Mouse (Mus musculus): Measurements from ENCODE around the gene Rnf144a.
A peak's percentile ranks its signal among the peaks of the same experiment; 100 is the strongest.

Gene Rnf144a

GRCm38 (mm10) chr12:26408707-26409106, 6.3 kb downstream of the Rnf144a start:
- no peak for DNase-seq

- no peak for DNase-seq
Measured at GRCm38 (mm10) chr12:26404781-26405702, 10.0 kb downstream of the Rnf144a start.

DNA sequence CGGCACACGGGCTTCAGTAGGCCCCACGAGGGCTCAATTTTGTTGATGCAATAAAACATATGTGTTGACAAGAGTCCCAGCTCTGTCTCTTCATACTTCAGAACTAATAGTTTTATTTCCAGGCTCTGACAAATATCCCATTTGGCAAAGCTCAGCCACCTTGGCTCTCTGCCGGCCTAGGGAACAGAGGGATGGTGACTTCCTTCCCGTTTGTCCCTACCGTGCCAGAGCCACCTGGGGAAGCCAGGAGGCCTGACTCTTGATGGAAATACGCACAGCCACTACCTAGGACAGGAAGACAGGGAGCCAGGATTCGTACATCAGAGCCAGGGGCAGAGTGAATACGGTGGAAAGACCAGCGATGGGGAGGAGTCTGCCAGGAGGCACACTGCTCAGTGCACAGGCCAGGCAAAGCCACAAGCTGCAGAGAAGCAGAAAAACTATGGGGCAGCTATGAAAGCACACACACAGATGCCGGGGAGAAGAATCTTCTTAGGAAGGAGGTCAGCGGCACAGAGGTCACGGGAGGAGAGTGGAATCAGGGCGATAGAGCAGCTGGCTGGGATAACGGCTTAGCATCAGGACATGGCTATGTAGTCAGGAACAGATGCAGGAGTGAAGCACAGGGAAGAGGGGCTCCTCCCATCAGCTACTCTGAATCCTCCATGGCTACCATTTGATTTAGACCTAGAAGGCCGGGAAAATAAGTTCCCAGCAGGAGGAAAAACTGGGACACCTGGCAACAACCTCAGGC, 11.5 kb downstream of the Rnf144a start:
- DNase-seq = no peak

GRCm38 (mm10) chr12:26401696-26402470, 13.2 kb downstream of the Rnf144a start:
- no peak for DNase-seq

GRCm38 (mm10) chr12:26401254-26401653, 13.8 kb downstream of the Rnf144a start:
- DNase-seq = no peak

DNA sequence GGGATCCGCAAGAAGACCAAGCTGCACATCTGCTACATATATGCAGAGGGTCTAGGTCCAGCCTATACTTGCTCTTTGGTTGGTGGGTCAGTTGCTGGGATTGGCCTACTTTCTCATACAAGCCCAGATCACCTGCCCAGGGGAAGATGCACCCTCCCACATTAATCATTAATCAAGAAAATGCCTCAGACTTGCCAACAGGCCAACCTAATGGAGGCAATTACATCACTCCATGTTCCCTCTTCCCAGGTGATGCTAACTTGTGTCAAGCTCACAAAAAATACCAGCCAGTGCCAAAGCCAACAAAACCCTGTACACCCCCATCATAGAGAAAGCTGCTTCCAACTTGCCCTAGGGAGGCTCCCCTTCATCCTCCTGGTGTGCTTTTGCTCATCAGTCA, 14.3 kb downstream of the Rnf144a start:
- no peak for DNase-seq

- no peak for DNase-seq
Measured at GRCm38 (mm10) chr12:26399391-26399790, 15.7 kb downstream of the Rnf144a start.

DNA sequence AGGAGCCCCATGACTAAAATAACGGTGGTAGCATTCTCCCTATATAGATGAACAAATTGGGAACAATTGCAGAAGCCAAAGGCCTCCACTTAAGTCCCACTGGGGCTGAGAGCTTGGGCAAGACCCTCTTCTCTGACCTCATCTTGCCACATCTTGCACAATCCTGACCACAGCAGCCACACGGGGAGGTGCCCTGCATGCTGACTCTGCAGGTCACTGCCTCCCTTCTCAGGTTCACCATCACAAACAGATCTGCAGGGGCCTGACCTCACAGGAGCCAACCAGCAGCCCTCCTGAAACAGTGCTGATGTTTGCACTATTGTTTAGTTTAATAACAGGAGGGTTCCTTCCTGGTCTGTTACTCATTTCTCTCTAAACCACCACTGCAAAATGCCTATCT, 16.5 kb downstream of the Rnf144a start:
- peak; percentile 44 for DNase-seq

- DNase-seq = no peak
Measured at GRCm38 (mm10) chr12:26394485-26395470, 20.3 kb downstream of the Rnf144a start.

GRCm38 (mm10) chr12:26393291-26393690, 21.8 kb downstream of the Rnf144a start:
- DNase-seq = no peak

DNA sequence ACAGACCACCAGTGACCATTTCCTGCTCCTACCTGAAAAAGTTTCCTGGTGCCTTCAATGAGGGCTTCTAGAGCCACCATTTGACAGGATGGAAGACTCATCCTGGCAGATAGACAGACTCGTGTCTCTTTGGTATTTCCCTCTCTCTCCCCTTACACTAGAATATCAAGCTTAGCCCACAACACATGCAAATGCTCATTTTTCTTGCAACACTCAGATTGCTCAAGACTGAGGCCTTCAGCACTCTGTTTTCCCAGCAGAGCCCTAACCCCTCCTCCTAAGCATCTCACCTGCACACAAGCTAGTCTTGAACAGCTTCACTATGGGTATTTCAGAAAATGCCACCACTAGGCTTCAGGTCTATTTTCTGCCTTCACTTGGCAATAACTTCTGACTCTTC, 23.9 kb downstream of the Rnf144a start:
- no peak for DNase-seq

DNA sequence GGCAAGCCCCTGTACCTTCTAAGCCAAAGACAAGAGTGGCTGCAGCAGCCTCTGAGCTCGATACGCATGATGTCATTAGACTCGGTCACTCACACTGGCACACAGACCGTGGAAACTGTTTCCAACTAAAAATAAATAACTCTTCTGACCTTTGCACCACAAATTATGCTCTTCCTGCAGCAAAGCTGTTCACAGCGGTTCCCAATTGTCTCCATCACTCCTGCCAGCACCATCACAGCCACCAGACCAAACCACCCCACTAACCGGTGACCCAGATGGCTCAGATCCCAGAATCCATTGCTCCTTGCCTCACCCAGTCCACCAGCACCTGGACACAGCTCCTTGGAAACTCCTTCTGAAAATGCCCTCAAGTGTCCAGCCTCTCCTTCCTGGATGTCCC, 27.5 kb downstream of the Rnf144a start:
- no peak for DNase-seq

- DNase-seq = no peak
Measured at GRCm38 (mm10) chr12:26386947-26387346, 28.1 kb downstream of the Rnf144a start.

DNA sequence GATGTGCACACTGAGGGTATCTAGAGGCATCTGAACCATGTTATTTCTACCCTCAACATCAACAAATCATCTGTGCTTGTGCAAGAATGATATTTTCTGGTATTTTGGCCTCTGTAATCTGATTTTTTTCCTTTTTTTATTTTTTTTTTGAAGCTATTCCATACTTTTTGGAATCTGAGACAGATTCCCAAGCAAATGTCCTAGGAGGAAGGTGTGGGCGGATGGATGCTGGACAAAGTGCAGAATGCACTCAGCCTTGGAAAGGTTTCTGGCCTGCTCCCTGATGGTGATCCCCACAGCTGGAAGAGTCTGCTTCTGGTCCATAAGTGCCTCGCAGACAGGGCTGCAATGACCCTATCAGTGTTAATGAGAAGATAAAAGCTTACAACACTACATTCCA, 28.9 kb downstream of the Rnf144a start:
- no peak for DNase-seq

GRCm38 (mm10) chr12:26385735-26386134, 29.3 kb downstream of the Rnf144a start:
- no peak for DNase-seq

DNA sequence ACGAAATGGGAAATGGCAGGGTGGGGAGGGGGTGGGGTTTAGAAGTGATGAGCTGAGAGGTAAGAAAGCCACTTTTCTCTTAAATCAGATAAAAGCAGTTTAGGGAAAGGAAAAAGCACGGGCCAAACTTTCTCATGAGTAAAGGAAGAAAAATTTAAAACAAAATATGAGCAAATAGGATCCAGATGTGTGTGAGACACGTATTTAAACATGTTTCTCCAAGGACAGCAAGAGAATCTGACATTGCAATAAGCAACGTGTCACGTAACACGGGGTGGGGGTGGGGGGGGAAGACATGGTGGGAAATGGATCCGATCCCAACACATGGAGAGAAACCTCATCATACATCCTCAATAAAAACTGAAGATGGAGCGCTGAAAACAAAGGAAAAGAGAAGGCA, 33.3 kb downstream of the Rnf144a start:
- no peak for DNase-seq

DNA sequence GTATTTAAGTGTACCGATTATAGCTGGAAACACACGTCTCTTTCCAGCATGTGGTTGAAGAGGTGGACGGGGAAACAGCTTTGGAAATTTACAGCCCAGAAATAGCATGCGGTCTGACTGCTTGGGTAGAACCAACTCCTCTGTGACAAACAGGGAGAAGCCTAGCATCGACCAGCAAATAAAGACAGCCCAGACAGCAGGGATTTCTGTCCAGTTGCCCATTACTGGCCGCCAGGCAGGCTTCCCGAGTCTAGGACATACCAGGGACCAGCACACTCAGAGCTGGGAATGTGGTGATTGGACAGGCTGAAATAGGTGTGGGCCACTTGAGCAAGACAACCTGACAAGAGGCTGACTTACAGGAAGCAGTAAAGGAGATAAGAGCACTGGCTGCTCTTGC, 35.3 kb downstream of the Rnf144a start:
- no peak for DNase-seq

DNA sequence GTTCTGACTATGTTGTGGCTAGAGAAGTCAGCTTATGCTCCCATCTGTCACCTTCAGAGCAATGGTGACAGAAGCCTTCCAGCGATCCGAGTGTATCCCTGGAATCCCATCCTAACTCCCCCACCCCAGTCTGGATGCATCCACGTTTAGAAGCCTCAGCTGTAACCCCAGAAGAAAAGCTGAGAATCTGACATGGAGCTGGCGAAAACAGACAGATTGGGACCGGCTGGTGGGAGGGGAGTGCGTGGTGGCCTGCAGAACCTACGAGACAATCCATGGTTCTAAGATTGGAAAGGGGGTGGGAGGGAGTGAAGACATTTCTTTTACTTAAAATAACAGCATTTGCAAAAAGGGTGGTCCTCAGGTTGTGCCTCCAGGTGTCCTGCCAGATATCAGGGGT, 37.4 kb downstream of the Rnf144a start:
- no peak for DNase-seq

GRCm38 (mm10) chr12:26376541-26377323, 38.3 kb downstream of the Rnf144a start:
- DNase-seq = no peak

GRCm38 (mm10) chr12:26373721-26374120, 41.3 kb downstream of the Rnf144a start:
- DNase-seq = no peak

DNA sequence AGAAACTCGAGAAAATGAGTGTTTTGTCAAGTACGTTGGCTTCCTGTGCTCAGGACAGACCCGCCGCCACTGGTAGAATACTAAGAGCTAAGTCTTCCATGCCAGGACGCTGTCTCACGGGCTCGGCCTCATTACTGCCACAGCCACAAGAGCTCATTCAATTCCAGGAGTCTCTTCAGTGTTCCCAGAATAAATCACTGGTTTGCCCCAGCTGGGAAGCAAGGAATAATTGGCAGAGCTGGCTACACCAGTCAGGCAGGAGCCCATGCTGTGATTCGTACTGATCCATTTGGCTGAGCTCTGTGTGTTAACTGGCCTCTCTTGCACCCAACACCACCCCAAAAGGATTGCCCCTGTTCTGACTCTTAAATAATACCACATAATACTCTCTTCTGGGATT, 45.0 kb downstream of the Rnf144a start:
- no peak for DNase-seq

All from liver (tissue).